Mouse (Mus musculus) cerebellum, adult 2 months (tissue): ENCODE data around the gene Sarnp.

Experiments used
- CTCF ChIP-seq: fragments of 200-500 bp; IDR thresholded peaks from 2 replicates; pipeline ENCODE4 v1.5.1; 2011; ENCODE audit warnings: low read depth, mild to moderate bottlenecking, control low read depth, low read length, moderate library complexity, borderline replicate concordance; ENCODE audit not compliant: insufficient read depth
- POLR2A ChIP-seq: fragments of 200-500 bp; IDR thresholded peaks from 2 replicates; pipeline ENCODE4 v1.6.1; 2011; ENCODE audit warnings: low read length, control low read depth, borderline replicate concordance; ENCODE audit not compliant: insufficient read depth

DNA sequence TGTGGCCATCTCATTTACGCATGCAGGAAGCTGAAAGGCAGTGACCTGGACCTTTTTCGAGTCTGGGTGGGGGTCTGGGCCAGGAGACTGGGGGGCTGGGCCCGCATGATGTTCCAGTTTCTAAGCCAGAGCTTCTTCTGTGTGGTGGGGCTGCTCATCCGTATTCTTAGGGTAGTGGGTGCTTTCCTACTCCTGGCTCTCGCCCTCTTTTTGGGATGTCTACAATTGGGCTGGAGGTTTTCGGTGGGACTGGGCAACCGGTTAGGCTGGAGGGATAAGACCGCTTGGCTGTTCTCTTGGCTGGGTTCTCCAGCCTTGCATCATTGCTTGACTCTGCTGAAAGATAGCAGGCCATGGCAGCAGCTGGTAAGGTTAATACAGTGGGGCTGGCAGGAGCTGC, 10.1 kb upstream of the Sarnp start:
- TF ChIP-seq CTCF, result no peak
- no peak for TF ChIP-seq POLR2A
